Mouse (Mus musculus) thymus, postnatal 36 days (tissue): ENCODE data around the gene Icosl.
"Not testable (repeated sequence)": the region's sequence is repeated elsewhere in the genome, so short reads cannot be mapped to it uniquely, and the experiment has no call there.

Source experiments
- DNase-seq, 2 experiments: peaks; one replicate each; pipeline ENCODE4 v3.0.0; 2022; ENCODE audit warnings: mixed read lengths in 2 of 2

Icosl gene

DNA sequence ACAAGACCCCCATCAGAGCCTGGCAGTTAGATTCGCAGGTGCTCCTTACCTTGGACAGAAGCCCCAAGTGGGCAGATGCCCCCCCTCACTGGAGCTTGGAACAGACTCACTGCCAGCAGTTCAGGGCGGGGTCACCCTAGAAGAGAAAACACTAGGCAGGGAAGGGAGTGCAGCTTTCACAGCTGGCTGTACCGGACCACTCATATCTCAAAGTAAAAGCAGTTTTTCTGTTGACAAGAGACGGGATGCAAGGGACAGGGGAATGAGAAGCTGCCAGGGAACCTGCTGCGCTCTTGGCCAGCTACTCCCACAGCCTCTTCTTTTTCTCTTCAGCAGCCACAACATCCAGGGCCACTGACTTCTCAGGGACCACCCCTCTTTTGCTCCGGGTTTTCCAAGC lies 55.0 kb downstream of the Icosl start:
- peak; percentile 18 to 31 for DNase-seq

DNA sequence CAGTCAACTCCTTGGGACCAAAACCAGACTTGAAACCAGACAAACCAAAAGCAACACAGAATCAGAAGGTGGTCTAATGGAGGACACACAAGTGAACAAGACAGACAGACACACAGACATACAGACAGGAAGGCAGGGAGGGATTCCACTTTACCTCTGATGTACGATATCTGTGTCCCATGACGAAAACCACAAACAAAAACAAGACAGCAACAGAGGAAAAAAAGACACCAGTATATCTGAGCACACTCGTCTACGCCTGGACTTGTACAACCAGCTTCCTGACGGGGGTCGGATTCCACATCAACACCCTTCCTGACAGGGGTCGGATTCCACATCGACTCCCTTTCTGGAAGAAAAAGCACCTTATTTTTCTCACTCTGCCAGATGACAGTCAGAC lies 56.0 kb downstream of the Icosl start:
- DNase-seq, result not testable (repeated sequence)

DNA sequence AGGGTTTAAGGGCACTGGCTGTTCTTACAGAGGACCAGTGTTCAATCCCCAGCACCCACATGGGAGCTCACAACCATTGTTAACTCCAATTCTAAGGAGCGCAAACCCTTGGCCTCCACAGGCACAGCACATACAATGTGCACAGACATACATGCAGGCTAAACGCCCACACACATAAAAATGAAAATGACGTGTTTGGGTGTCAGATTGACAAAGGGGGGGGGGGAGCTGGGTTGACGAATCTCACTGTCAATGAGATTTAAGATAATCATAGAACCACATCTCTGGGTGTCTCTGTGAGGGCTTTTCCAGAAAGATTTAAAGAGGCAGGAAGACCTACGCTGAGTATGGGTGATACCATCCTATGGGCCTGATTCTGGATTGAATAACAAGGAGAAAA lies 57.2 kb downstream of the Icosl start:
- no peak for DNase-seq

DNA sequence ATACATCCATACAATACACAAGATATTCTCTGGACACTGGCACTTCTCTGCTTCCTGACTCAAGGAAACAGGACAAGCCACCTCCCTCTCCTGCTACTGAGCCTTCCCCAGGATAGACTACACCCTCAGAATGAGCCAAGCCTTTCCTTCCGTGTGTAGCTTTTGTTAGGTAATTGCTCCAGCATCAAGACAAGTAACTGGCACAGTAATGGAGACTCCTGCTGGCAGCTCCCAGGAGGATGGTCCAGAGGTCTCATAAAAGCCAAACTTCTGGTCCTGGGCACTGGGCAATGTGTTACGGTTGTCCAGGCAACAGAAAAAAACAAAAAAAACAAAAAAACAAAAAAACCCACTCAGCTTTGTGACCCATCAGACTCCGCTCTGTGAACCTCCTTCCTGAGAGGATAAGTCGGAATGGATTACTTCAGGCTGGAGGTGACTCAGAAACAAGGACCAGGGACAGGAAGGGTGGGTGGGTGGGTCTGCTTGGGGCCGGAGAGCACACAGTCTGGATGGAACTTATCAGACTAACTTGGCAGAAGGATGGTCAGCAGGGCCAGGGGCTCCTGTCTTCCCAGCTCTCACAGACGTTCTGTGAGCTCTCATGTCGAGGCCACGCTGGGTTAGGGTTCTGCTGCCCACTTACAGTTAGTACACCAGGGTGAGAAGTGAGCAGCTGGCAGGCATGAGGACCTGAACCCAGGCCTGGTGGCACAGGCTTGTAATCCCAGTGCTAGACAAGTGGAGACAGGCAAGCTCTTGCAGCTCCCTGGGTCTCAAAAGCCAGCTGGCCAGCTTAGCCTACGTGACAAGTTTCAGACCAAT lies 58.2 kb downstream of the Icosl start:
- DNase-seq, result no peak

DNA sequence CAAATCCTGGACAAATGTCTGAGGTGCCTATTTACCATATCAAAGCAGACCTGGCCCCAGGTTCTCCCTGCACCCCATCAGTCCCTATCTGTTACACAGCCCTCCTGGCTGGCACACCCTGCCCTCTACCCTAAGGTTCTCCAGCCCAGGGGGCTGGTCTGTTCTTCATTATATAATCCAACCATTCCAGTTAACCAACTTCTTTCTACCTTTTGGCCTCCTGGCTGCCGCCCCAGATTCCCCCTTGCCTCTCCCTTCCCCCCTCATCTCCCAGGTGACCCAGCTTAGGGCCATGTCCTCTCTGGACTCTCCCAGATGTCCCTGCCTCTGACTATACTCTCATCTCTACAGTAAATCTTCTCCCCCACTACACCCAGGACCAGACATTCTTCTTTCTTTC lies 58.8 kb downstream of the Icosl start:
- DNase-seq, result no peak

DNA sequence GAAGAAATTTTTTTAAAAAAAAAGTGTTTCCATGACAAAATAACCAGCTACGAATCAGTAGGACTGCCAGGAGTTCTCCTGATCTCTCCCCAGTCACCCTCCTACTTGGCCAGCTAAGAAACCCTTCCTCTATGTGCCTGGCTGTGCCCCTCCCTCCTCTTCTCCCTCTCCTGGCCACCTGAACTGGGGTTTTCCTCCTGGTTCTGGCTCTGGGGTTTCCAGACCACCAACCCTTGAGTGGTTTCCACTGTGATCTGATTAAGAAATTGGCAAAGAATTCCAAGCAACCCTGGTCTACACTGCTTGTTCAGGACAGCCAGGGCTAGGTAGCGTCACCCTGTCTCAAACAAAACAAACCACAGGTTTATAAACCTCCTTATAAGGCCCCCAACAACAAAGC lies 59.5 kb downstream of the Icosl start:
- DNase-seq, result no peak

DNA sequence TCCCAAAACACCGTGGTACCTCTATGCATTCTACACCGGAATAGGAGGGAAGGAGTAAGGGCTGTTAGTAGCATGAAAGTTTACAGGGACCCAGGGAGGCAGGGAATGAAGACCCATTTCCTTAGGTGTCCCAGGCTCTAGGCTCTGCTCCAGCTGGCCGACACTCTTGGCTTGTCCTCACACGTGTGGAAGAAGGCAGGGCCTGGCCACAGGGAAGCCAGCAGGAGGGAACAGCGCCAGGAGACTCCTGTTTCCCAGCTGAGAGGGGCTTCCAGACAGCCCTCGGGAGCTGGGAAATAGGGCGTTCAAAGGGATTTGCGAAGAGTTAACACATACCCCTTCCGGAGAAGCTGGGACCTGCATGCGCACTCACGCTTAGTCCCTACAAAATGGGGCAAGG lies 60.3 kb downstream of the Icosl start:
- no peak for DNase-seq

DNA sequence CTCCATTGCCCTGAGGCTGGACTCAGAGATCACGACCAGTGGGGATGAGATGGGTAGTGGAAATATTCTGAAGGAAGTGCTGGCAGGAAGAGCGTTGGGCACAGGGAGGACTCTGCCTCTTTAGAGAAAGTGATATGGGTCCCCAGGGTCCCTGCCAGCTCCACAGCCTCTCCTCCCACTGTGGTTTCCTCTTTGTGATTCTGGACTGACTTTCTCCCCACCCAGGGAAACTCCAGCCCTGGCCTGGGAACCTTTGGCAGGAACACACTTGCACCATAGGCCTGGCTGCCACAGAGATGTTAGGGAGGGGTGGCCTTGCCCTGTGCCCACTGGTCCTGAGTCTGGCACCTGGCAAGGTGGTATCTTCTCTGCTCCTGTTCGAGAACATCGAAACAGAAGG lies 60.9 kb downstream of the Icosl start:
- DNase-seq, result no peak
